Mouse (Mus musculus) midbrain, embryonic 16.5 days (tissue): ENCODE data around the gene Smcr8. TPM values are rescaled to one million over a fixed set of nuclear protein-coding genes. Genes with fewer than 3 reads are reported as not detected.

Experiments used
- ATAC-seq: fragments of 200-750 bp; cut with Nextera tagmentation; 2 replicates; pipeline ENCODE4 v1.8.0; 2017; ENCODE audit warnings: moderate TSS enrichment
- H3K27ac ChIP-seq: fragments of 300-500 bp; sonication (generic); 2 replicates; pipeline ENCODE4 v1.5.1; 2014; ENCODE audit warnings: mild to moderate bottlenecking, low read length, mixed read lengths
- H3K27me3 ChIP-seq: fragments of 300-500 bp; sonication (generic); 2 replicates; pipeline ENCODE4 v1.6.1; 2014; ENCODE audit warnings: low read depth, low read length, mixed read lengths; ENCODE audit not compliant: control insufficient read depth, insufficient read depth
- H3K36me3 ChIP-seq: fragments of 300-500 bp; sonication (generic); 2 replicates; pipeline ENCODE4 v1.6.1; 2014; ENCODE audit warnings: mild to moderate bottlenecking, low read length, moderate library complexity, mixed read lengths; ENCODE audit not compliant: control insufficient read depth, insufficient read depth
- H3K4me1 ChIP-seq: fragments of 300-500 bp; sonication (generic); 2 replicates; pipeline ENCODE4 v1.6.1; 2014; ENCODE audit warnings: mild to moderate bottlenecking, low read length, mixed read lengths; ENCODE audit not compliant: control insufficient read depth, insufficient read depth
- H3K4me2 ChIP-seq: fragments of 300-500 bp; sonication (generic); 2 replicates; pipeline ENCODE4 v1.6.1; 2014; ENCODE audit warnings: mild to moderate bottlenecking, low read length, mixed read lengths
- H3K4me3 ChIP-seq: fragments of 300-500 bp; sonication (generic); 2 replicates; pipeline ENCODE4 v1.5.1; 2014; ENCODE audit warnings: low read depth, mild to moderate bottlenecking, low read length, moderate library complexity, mixed read lengths
- H3K9ac ChIP-seq: fragments of 300-500 bp; sonication (generic); 2 replicates; pipeline ENCODE4 v1.6.1; 2014; ENCODE audit warnings: low read depth, low read length, mixed read lengths
- H3K9me3 ChIP-seq: fragments of 300-500 bp; sonication (generic); replicated peaks from 2 replicates; pipeline ENCODE4 v1.6.1; 2014; ENCODE audit warnings: mild to moderate bottlenecking, low read length, mixed read lengths; ENCODE audit not compliant: control insufficient read depth, poor library complexity, severe bottlenecking
- WGBS: fragments of 180-500 bp; shearing (Covaris S2); extraction: QIAGEN DNeasy Blood & Tissue Kit; methylation state at CpG from one replicate; pipeline ENCODE4 v1.1.7; 2014; 5-methylcytosine and 5-hydroxymethylcytosine counted together
- microRNA-seq: library from miRNA; unstranded; fragments of <30 nt; microRNA quantifications from one replicate; pipeline ENCODE4, GENCODE M21; 2017
- polyA plus RNA-seq: library from polyadenylated mRNA; unstranded; fragments of >200 nt; fragmentation: Nextera tagmentation; extraction: Ambion mirVana; gene quantifications from 2 replicates; pipeline ENCODE4 v1.2.1, GENCODE M21; 2015

The Smcr8 gene
- polyA plus RNA-seq, 1 experiment from 2014 or later, result 6.0 TPM

GRCm38 (mm10) chr11:60826700-60827099, 49.4 kb downstream of the Smcr8 start:
- no peak for ATAC-seq
- Histone ChIP-seq H3K4me2 (no peak overlapping the region), H3K4me3 (no peak overlapping the region), H3K4me1 (peaks cover 6% of the 10 kb centered on the region), H3K36me3 (no peaks in the 10 kb centered on the region), H3K9me3 (no peaks in the 10 kb centered on the region), H3K27me3 (no peaks in the 10 kb centered on the region), H3K9ac (no peak overlapping the region), H3K27ac (no peak overlapping the region)
- WGBS, result 19% methylated on average over 1 of the region's 1 CpGs

- H3K9ac ChIP-seq, result no peak overlapping the region
- no peak overlapping the region for H3K4me2 ChIP-seq
- H3K27ac ChIP-seq, result no peak overlapping the region
- no peak overlapping the region for H3K4me3 ChIP-seq
- no peaks in the 10 kb centered on the region for H3K27me3 ChIP-seq
- WGBS, result 14% methylated on average over 4 of the region's 4 CpGs
- peaks cover 6% of the 10 kb centered on the region for H3K4me1 ChIP-seq
- no peaks in the 10 kb centered on the region for H3K36me3 ChIP-seq
- no peak for ATAC-seq
- no peaks in the 10 kb centered on the region for H3K9me3 ChIP-seq
These were observed 50.1 kb downstream of the Smcr8 start for GRCm38 (mm10) chr11:60827241-60827945.

GRCm38 (mm10) chr11:60828903-60829302, 51.6 kb downstream of the Smcr8 start:
- Histone ChIP-seq H3K9ac (no peak overlapping the region), H3K9me3 (no peaks in the 10 kb centered on the region), H3K36me3 (no peaks in the 10 kb centered on the region), H3K27ac (no peak overlapping the region), H3K4me2 (no peak overlapping the region), H3K4me1 (peaks cover 6% of the 10 kb centered on the region), H3K4me3 (no peak overlapping the region), H3K27me3 (no peaks in the 10 kb centered on the region)
- no peak for ATAC-seq
- 34% methylated on average over 2 of the region's 2 CpGs for WGBS

GRCm38 (mm10) chr11:60830433-60831052, 53.2 kb downstream of the Smcr8 start, which contains the start of gene Dhrs7b:
TSS of gene Dhrs7b (plus strand) at chr11:60830631.
- H3K4me2 ChIP-seq, result peak within 1 kb of the TSS; percentile 76
- H3K9me3 ChIP-seq, result no peaks in the 10 kb centered on the region
- H3K36me3 ChIP-seq, result no peaks in the 10 kb centered on the region
- peak within 1 kb of the TSS; percentile 78 for H3K4me3 ChIP-seq
- no peaks in the 10 kb centered on the region for H3K27me3 ChIP-seq
- H3K27ac ChIP-seq, result peak within 1 kb of the TSS; percentile 88
- H3K9ac ChIP-seq, result peak within 1 kb of the TSS; percentile 71
- H3K4me1 ChIP-seq, result peaks cover 6% of the 10 kb centered on the region
- ATAC-seq, result peak; percentile 98
- WGBS, result under 1% methylated on average over 34 of the region's 34 CpGs

GRCm38 (mm10) chr11:60836897-60837296, 59.6 kb downstream of the Smcr8 start:
- WGBS, result 92% methylated on average over 6 of the region's 6 CpGs

More at GRCm38 (mm10) chr11:60836897-60837296, 59.6 kb downstream of the Smcr8 start:
- Histone ChIP-seq H3K4me2 (no peak overlapping the region), H3K9me3 (no peaks in the 10 kb centered on the region), H3K27me3 (no peaks in the 10 kb centered on the region), H3K9ac (no peak overlapping the region), H3K27ac (no peak overlapping the region), H3K36me3 (no peaks in the 10 kb centered on the region), H3K4me1 (no peaks in the 10 kb centered on the region), H3K4me3 (no peak overlapping the region)
- no peak for ATAC-seq

Small RNA genes lying within 50 kb of the gene (microRNA-seq; reads per million reads assigned to microRNA genes)
- gene Mir5100, result 1.4 reads per million

Other genes starting within 250 kb of the Smcr8 start
- 20.3 and 22.6 TPM in 2 replicates for gene Alkbh5, start 241.1 kb upstream of the Smcr8 start, polyA plus RNA-seq
- gene Llgl1, start 77.8 kb upstream of the Smcr8 start, polyA plus RNA-seq, result 44.4 and 46.8 TPM in 2 replicates
- 78.5 and 79.2 TPM in 2 replicates for gene Flii, start 50.3 kb upstream of the Smcr8 start, polyA plus RNA-seq
- gene Mief2, start 49.1 kb upstream of the Smcr8 start, polyA plus RNA-seq, result 23.6 and 24.6 TPM in 2 replicates
- 8.0 and 8.4 TPM in 2 replicates for gene Top3a, start 159 bp upstream of the Smcr8 start, polyA plus RNA-seq
- 4.2 and 5.5 TPM in 2 replicates for gene Shmt1, start 34.2 kb downstream of the Smcr8 start, polyA plus RNA-seq
- gene Dhrs7b, start 53.1 kb downstream of the Smcr8 start, polyA plus RNA-seq, result 32.3 and 33.5 TPM in 2 replicates
- 53.5 and 54.5 TPM in 2 replicates for gene Tmem11, start 101.7 kb downstream of the Smcr8 start, polyA plus RNA-seq
- 24.9 and 26.5 TPM in 2 replicates for gene Natd1, start 137.2 kb downstream of the Smcr8 start, polyA plus RNA-seq
- gene Map2k3, start 154.5 kb downstream of the Smcr8 start, polyA plus RNA-seq, result 27.1 and 29.5 TPM in 2 replicates
- gene Kcnj12, start 245.0 kb downstream of the Smcr8 start, polyA plus RNA-seq, result 3.8 TPM in 2 replicates